Comparison of ENCODE assay signal across 26 mouse cellular contexts in genomic region chr1:176443712-176444111, GRCm38 (mm10).
DNase-seq lines count a peak whose midpoint lies in the region; ATAC-seq and TF ChIP-seq lines count a peak whose summit lies in the region.
"Had no signal": no experiment of that assay in that cellular context is flagged by ENCODE, and none has a peak within 500 bp of the region (broad histone marks: within the 10 kb centered on the region; RNA-seq: fewer than 3 reads in every experiment).

No protein-coding gene starts in this region.

- H3K9me3 ChIP-seq in forebrain, embryonic 13.5 days (replicated peaks) = no peaks in the 10 kb centered on the region
- H3K9me3 ChIP-seq in forebrain, embryonic 15.5 days = no peaks in the 10 kb centered on the region
- no peaks in the 10 kb centered on the region for H3K9me3 ChIP-seq in forebrain, postnatal 0 days (ENCODE audit: low read length)
- H3K9me3 ChIP-seq in forebrain, embryonic 14.5 days (replicated peaks; ENCODE audit: control insufficient read depth, low read length) = no peaks in the 10 kb centered on the region
- H3K9me3 ChIP-seq: embryonic facial prominence, embryonic 13.5 days; embryonic facial prominence, embryonic 15.5 days; forebrain, embryonic 10.5 days had no signal

- no peak for TF ChIP-seq CTCF in forebrain, postnatal 0 days (IDR thresholded peaks at IDR 0.05; ENCODE audit: low read depth)

- H3K36me3 ChIP-seq in forebrain, embryonic 13.5 days (ENCODE audit: poor library complexity, severe bottlenecking) = no peaks in the 10 kb centered on the region
- H3K36me3 ChIP-seq in forebrain, embryonic 15.5 days = no peaks in the 10 kb centered on the region
- H3K36me3 ChIP-seq in forebrain, postnatal 0 days (ENCODE audit: insufficient read depth) = no peaks in the 10 kb centered on the region
- no peaks in the 10 kb centered on the region for H3K36me3 ChIP-seq in forebrain, embryonic 14.5 days (ENCODE audit: control insufficient read depth, insufficient read depth, low read length)
- H3K36me3 ChIP-seq: embryonic facial prominence, embryonic 13.5 days; embryonic facial prominence, embryonic 15.5 days; forebrain, embryonic 10.5 days; G1E had no signal

- no peak overlapping the region for H3K27ac ChIP-seq in forebrain, embryonic 13.5 days
- H3K27ac ChIP-seq in forebrain, embryonic 15.5 days (replicated peaks) = no peak overlapping the region
- no peak overlapping the region for H3K27ac ChIP-seq in forebrain, postnatal 0 days (ENCODE audit: low read depth, low read length)
- no peak overlapping the region for H3K27ac ChIP-seq in forebrain, embryonic 14.5 days (ENCODE audit: low read depth, low read length)
- H3K27ac ChIP-seq: embryonic facial prominence, embryonic 13.5 days; embryonic facial prominence, embryonic 15.5 days; forebrain, embryonic 10.5 days had no signal

- no peak overlapping the region for H3K4me2 ChIP-seq in forebrain, embryonic 13.5 days
- no peak overlapping the region for H3K4me2 ChIP-seq in forebrain, embryonic 15.5 days (replicated peaks)
- no peak overlapping the region for H3K4me2 ChIP-seq in forebrain, postnatal 0 days (ENCODE audit: low read depth)
- no peak overlapping the region for H3K4me2 ChIP-seq in forebrain, embryonic 14.5 days (ENCODE audit: low read length)
- H3K4me2 ChIP-seq: embryonic facial prominence, embryonic 13.5 days; embryonic facial prominence, embryonic 15.5 days had no signal

- H3K4me3 ChIP-seq in forebrain, embryonic 13.5 days = no peak overlapping the region
- H3K4me3 ChIP-seq in forebrain, embryonic 15.5 days = no peak overlapping the region
- H3K4me3 ChIP-seq in forebrain, postnatal 0 days (ENCODE audit: low read depth, low read length) = no peak overlapping the region
- no peak overlapping the region for H3K4me3 ChIP-seq in forebrain, embryonic 14.5 days (ENCODE audit: low read depth, low read length)
- H3K4me3 ChIP-seq: embryonic facial prominence, embryonic 13.5 days; embryonic facial prominence, embryonic 15.5 days; erythroblast, embryonic 14.5 days; forebrain, embryonic 10.5 days had no signal

- H3K4me1 ChIP-seq in forebrain, embryonic 13.5 days = no peaks in the 10 kb centered on the region
- H3K4me1 ChIP-seq in forebrain, embryonic 15.5 days = no peaks in the 10 kb centered on the region
- no peaks in the 10 kb centered on the region for H3K4me1 ChIP-seq in forebrain, postnatal 0 days (ENCODE audit: insufficient read depth)
- no peaks in the 10 kb centered on the region for H3K4me1 ChIP-seq in forebrain, embryonic 14.5 days (ENCODE audit: control insufficient read depth, insufficient read depth, low read length)
- H3K4me1 ChIP-seq: embryonic facial prominence, embryonic 13.5 days; embryonic facial prominence, embryonic 15.5 days; forebrain, embryonic 10.5 days had no signal

- H3K27me3 ChIP-seq in forebrain, embryonic 13.5 days = no peaks in the 10 kb centered on the region
- no peaks in the 10 kb centered on the region for H3K27me3 ChIP-seq in forebrain, embryonic 15.5 days
- no peaks in the 10 kb centered on the region for H3K27me3 ChIP-seq in forebrain, postnatal 0 days (ENCODE audit: insufficient read depth, low read length)
- H3K27me3 ChIP-seq in forebrain, embryonic 14.5 days (replicated peaks; ENCODE audit: control insufficient read depth, insufficient read depth, low read length) = no peaks in the 10 kb centered on the region
- H3K27me3 ChIP-seq: CH12.LX; embryonic facial prominence, embryonic 13.5 days; embryonic facial prominence, embryonic 15.5 days; Patski had no signal

- H3K9ac ChIP-seq in forebrain, embryonic 13.5 days = no peak overlapping the region
- H3K9ac ChIP-seq in forebrain, embryonic 15.5 days (replicated peaks) = no peak overlapping the region
- no peak overlapping the region for H3K9ac ChIP-seq in forebrain, postnatal 0 days
- no peak overlapping the region for H3K9ac ChIP-seq in forebrain, embryonic 14.5 days (ENCODE audit: low read length)
- H3K9ac ChIP-seq: embryonic facial prominence, embryonic 13.5 days; embryonic facial prominence, embryonic 15.5 days had no signal

- no peak for DNase-seq in forebrain, postnatal 0 days
- no peak for DNase-seq in forebrain, embryonic 14.5 days (ENCODE audit: low spot score)
- DNase-seq in brain, adult 2 months (ENCODE audit: low read depth, low spot score) = peak; percentile 45
- DNase-seq in lung, postnatal 14 days = no peak
- DNase-seq: adrenal gland, adult 8-10 months; adrenal gland, postnatal 14 days; adrenal gland, postnatal 36 days; B cell, adult 2 months; cerebellum, adult 11 months; cerebellum, adult 18-20 months; cerebellum, adult 8-10 months; cerebellum, adult 9-11 months; cerebellum, postnatal 14 days; cerebellum, postnatal 36 days; embryo, embryonic 11 days had no signal

- ATAC-seq in forebrain, embryonic 13.5 days = peak; percentile 43; the same call in 1 of the 2 replicates
- no peak for ATAC-seq in forebrain, embryonic 15.5 days (replicated peaks)
- ATAC-seq in forebrain, postnatal 0 days = peak; percentile 81
- ATAC-seq in forebrain, embryonic 14.5 days = no peak
- ATAC-seq: activated CD4-positive, CD25-positive, alpha-beta regulatory T cell, adult 4 months; CD4-positive, CD25-positive, alpha-beta regulatory T cell, adult 4 months; Patski had no signal

- WGBS in forebrain, embryonic 13.5 days = 92% methylated on average over 1 of the region's 1 CpGs
- 83% methylated on average over 1 of the region's 1 CpGs for WGBS in forebrain, embryonic 15.5 days
- 67% methylated on average over 1 of the region's 1 CpGs for WGBS in forebrain, postnatal 0 days
- 91% methylated on average over 1 of the region's 1 CpGs for WGBS in forebrain, embryonic 14.5 days

Comparison
In these comparisons a context has a peak if more than half of its experiments do, and no peak if none do; other contexts are left out.
1. ATAC-seq: peak in forebrain, embryonic 13.5 days (single experiment) and forebrain, postnatal 0 days (single experiment); none in forebrain, embryonic 15.5 days (single experiment) and forebrain, embryonic 14.5 days (single experiment).